Mouse (Mus musculus): ENCODE data around the gene Prickle2. TPM values are rescaled to one million over a fixed set of nuclear protein-coding genes. Genes with fewer than 3 reads are reported as not detected.

The Prickle2 gene
- polyA plus RNA-seq, 1 experiment from 2014 or later = 7.0 TPM

- no peaks in the 10 kb centered on the region for H3K9me3 ChIP-seq
- 97% methylated on average over 1 of the region's 1 CpGs for WGBS
Measured at GRCm38 (mm10) chr6:92512001-92512400, 194.0 kb downstream of the Prickle2 start.

GRCm38 (mm10) chr6:92509712-92510111, 196.2 kb downstream of the Prickle2 start:
- Histone ChIP-seq H3K4me3 (replicated peaks) (no peak overlapping the region), H3K4me1 (replicated peaks) (no peaks in the 10 kb centered on the region), H3K4me2 (no peak overlapping the region), H3K9me3 (no peaks in the 10 kb centered on the region), H3K9ac (replicated peaks) (no peak overlapping the region), H3K27ac (no peak overlapping the region), H3K36me3 (no peaks in the 10 kb centered on the region), H3K27me3 (no peaks in the 10 kb centered on the region)
- ATAC-seq (ENCODE audit: insufficient number of reproducible peaks, insufficient read depth, low FRiP score, low TSS enrichment, low read depth) = no peak
- 48% methylated on average over 2 of the region's 2 CpGs for WGBS

More at GRCm38 (mm10) chr6:92512001-92512400, 194.0 kb downstream of the Prickle2 start:
- H3K9ac ChIP-seq (replicated peaks) = no peak overlapping the region
- H3K27me3 ChIP-seq = no peaks in the 10 kb centered on the region
- no peaks in the 10 kb centered on the region for H3K4me1 ChIP-seq (replicated peaks)
- ATAC-seq (ENCODE audit: insufficient number of reproducible peaks, insufficient read depth, low FRiP score, low TSS enrichment, low read depth) = no peak
- H3K4me3 ChIP-seq (replicated peaks) = no peak overlapping the region
- H3K4me2 ChIP-seq = no peak overlapping the region
- no peaks in the 10 kb centered on the region for H3K36me3 ChIP-seq
- H3K27ac ChIP-seq = no peak overlapping the region

GRCm38 (mm10) chr6:92506276-92506675, 199.7 kb downstream of the Prickle2 start:
- no peak overlapping the region for H3K27ac ChIP-seq
- H3K9me3 ChIP-seq = no peaks in the 10 kb centered on the region
- H3K36me3 ChIP-seq = 0 out of 2 replicates have a peak, but pooled peaks cover 2% of the 10 kb centered on the region
- H3K27me3 ChIP-seq = no peaks in the 10 kb centered on the region
- H3K4me3 ChIP-seq (replicated peaks) = no peak overlapping the region
- no peaks in the 10 kb centered on the region for H3K4me1 ChIP-seq (replicated peaks)
- no peak overlapping the region for H3K9ac ChIP-seq (replicated peaks)
- 75% methylated on average over 3 of the region's 3 CpGs for WGBS
- no peak for ATAC-seq (ENCODE audit: insufficient number of reproducible peaks, insufficient read depth, low FRiP score, low TSS enrichment, low read depth)
- H3K4me2 ChIP-seq = no peak overlapping the region

GRCm38 (mm10) chr6:92499449-92499848, 206.5 kb downstream of the Prickle2 start:
- no peak for ATAC-seq (ENCODE audit: insufficient number of reproducible peaks, insufficient read depth, low FRiP score, low TSS enrichment, low read depth)
- 55% methylated on average over 4 of the region's 4 CpGs for WGBS
- Histone ChIP-seq H3K9ac (replicated peaks) (no peak overlapping the region), H3K9me3 (no peaks in the 10 kb centered on the region), H3K4me3 (replicated peaks) (no peak overlapping the region), H3K4me2 (no peak overlapping the region), H3K27me3 (no peaks in the 10 kb centered on the region), H3K4me1 (replicated peaks) (peaks cover 7% of the 10 kb centered on the region; the same call in 1 of the 2 replicates), H3K36me3 (0 out of 2 replicates have a peak, but pooled peaks cover 6% of the 10 kb centered on the region), H3K27ac (no peak overlapping the region)

- Histone ChIP-seq H3K4me2 (no peak overlapping the region), H3K36me3 (0 out of 2 replicates have a peak, but pooled peaks cover 6% of the 10 kb centered on the region), H3K9ac (replicated peaks) (no peak overlapping the region), H3K4me1 (replicated peaks) (peaks cover 7% of the 10 kb centered on the region; the same call in 1 of the 2 replicates), H3K27ac (no peak overlapping the region), H3K9me3 (no peaks in the 10 kb centered on the region), H3K4me3 (replicated peaks) (no peak overlapping the region), H3K27me3 (no peaks in the 10 kb centered on the region)
- 55% methylated on average over 6 of the region's 6 CpGs for WGBS
- no peak for ATAC-seq (ENCODE audit: insufficient number of reproducible peaks, insufficient read depth, low FRiP score, low TSS enrichment, low read depth)
Measured at GRCm38 (mm10) chr6:92498574-92498973, 207.4 kb downstream of the Prickle2 start.

GRCm38 (mm10) chr6:92497279-92497678, 208.7 kb downstream of the Prickle2 start:
- Histone ChIP-seq H3K9me3 (no peaks in the 10 kb centered on the region), H3K4me2 (no peak overlapping the region), H3K4me3 (replicated peaks) (no peak overlapping the region), H3K9ac (replicated peaks) (no peak overlapping the region), H3K4me1 (replicated peaks) (peaks cover 7% of the 10 kb centered on the region; the same call in 1 of the 2 replicates), H3K27ac (no peak overlapping the region), H3K36me3 (0 out of 2 replicates have a peak, but pooled peaks cover 6% of the 10 kb centered on the region), H3K27me3 (no peaks in the 10 kb centered on the region)
- ATAC-seq (ENCODE audit: insufficient number of reproducible peaks, insufficient read depth, low FRiP score, low TSS enrichment, low read depth) = no peak
- 75% methylated on average over 4 of the region's 4 CpGs for WGBS

- no peaks in the 10 kb centered on the region for H3K27me3 ChIP-seq
- 76% methylated on average over 3 of the region's 3 CpGs for WGBS
- no peaks in the 10 kb centered on the region for H3K36me3 ChIP-seq
Measured at GRCm38 (mm10) chr6:92495500-92495899, 210.5 kb downstream of the Prickle2 start.

GRCm38 (mm10) chr6:92481690-92481956, 224.3 kb downstream of the Prickle2 start:
- Histone ChIP-seq H3K9me3 (no peaks in the 10 kb centered on the region), H3K4me2 (peak overlapping the region; percentile 76), H3K27ac (no peak overlapping the region), H3K4me3 (replicated peaks) (peak overlapping the region; percentile 48), H3K9ac (replicated peaks) (no peak overlapping the region), H3K27me3 (no peaks in the 10 kb centered on the region), H3K4me1 (replicated peaks) (peaks cover 24% of the 10 kb centered on the region), H3K36me3 (no peaks in the 10 kb centered on the region)
- WGBS = 8% methylated on average over 1 of the region's 1 CpGs
- ATAC-seq (ENCODE audit: insufficient number of reproducible peaks, insufficient read depth, low FRiP score, low TSS enrichment, low read depth) = peak; percentile 20; the same call in 1 of the 2 replicates

More at GRCm38 (mm10) chr6:92495500-92495899, 210.5 kb downstream of the Prickle2 start:
- Histone ChIP-seq H3K9ac (replicated peaks) (no peak overlapping the region), H3K4me1 (replicated peaks) (peaks cover 7% of the 10 kb centered on the region; the same call in 1 of the 2 replicates), H3K9me3 (no peaks in the 10 kb centered on the region), H3K4me3 (replicated peaks) (no peak overlapping the region), H3K4me2 (no peak overlapping the region), H3K27ac (no peak overlapping the region)
- ATAC-seq (ENCODE audit: insufficient number of reproducible peaks, insufficient read depth, low FRiP score, low TSS enrichment, low read depth) = no peak

GRCm38 (mm10) chr6:92480941-92481689, 224.8 kb downstream of the Prickle2 start:
- H3K4me2 ChIP-seq = peak overlapping the region; percentile 76
- H3K27ac ChIP-seq = no peak overlapping the region; the same call in 1 of the 2 replicates
- under 1% methylated on average over 21 of the region's 21 CpGs for WGBS
- peak overlapping the region; percentile 48 for H3K4me3 ChIP-seq (replicated peaks)
- no peaks in the 10 kb centered on the region for H3K9me3 ChIP-seq
- ATAC-seq (ENCODE audit: insufficient number of reproducible peaks, insufficient read depth, low FRiP score, low TSS enrichment, low read depth) = peak; percentile 42; the same call in 1 of the 2 replicates
- peaks cover 24% of the 10 kb centered on the region for H3K4me1 ChIP-seq (replicated peaks)
- H3K27me3 ChIP-seq = no peaks in the 10 kb centered on the region
- H3K36me3 ChIP-seq = no peaks in the 10 kb centered on the region
- peak overlapping the region; percentile 56 for H3K9ac ChIP-seq (replicated peaks)

- Histone ChIP-seq H3K27ac (no peak overlapping the region), H3K9ac (replicated peaks) (no peak overlapping the region), H3K4me1 (replicated peaks) (peaks cover 24% of the 10 kb centered on the region), H3K27me3 (no peaks in the 10 kb centered on the region), H3K36me3 (no peaks in the 10 kb centered on the region), H3K4me3 (replicated peaks) (no peak overlapping the region), H3K9me3 (no peaks in the 10 kb centered on the region), H3K4me2 (no peak overlapping the region)
- 95% methylated on average over 1 of the region's 1 CpGs for WGBS
- ATAC-seq (ENCODE audit: insufficient number of reproducible peaks, insufficient read depth, low FRiP score, low TSS enrichment, low read depth) = no peak
Measured at GRCm38 (mm10) chr6:92478612-92479011, 227.3 kb downstream of the Prickle2 start.

GRCm38 (mm10) chr6:92477621-92478020, 228.3 kb downstream of the Prickle2 start:
- Histone ChIP-seq H3K9me3 (no peaks in the 10 kb centered on the region), H3K9ac (replicated peaks) (no peak overlapping the region), H3K27ac (no peak overlapping the region), H3K4me1 (replicated peaks) (peaks cover 24% of the 10 kb centered on the region), H3K4me2 (no peak overlapping the region), H3K4me3 (replicated peaks) (no peak overlapping the region), H3K27me3 (no peaks in the 10 kb centered on the region), H3K36me3 (no peaks in the 10 kb centered on the region)
- WGBS = 91% methylated on average over 2 of the region's 2 CpGs
- ATAC-seq (ENCODE audit: insufficient number of reproducible peaks, insufficient read depth, low FRiP score, low TSS enrichment, low read depth) = no peak

- 78% methylated on average over 4 of the region's 4 CpGs for WGBS
- Histone ChIP-seq H3K4me1 (replicated peaks) (no peaks in the 10 kb centered on the region), H3K27ac (no peak overlapping the region), H3K4me2 (no peak overlapping the region), H3K36me3 (no peaks in the 10 kb centered on the region), H3K9me3 (no peaks in the 10 kb centered on the region), H3K4me3 (replicated peaks) (no peak overlapping the region), H3K27me3 (no peaks in the 10 kb centered on the region), H3K9ac (replicated peaks) (no peak overlapping the region)
- ATAC-seq (ENCODE audit: insufficient number of reproducible peaks, insufficient read depth, low FRiP score, low TSS enrichment, low read depth) = no peak
Measured at GRCm38 (mm10) chr6:92469456-92469855, 236.5 kb downstream of the Prickle2 start.
